Mouse (Mus musculus): ENCODE measurements around the gene Adgrg4. TPM values are rescaled to one million over a fixed set of nuclear protein-coding genes. Genes with fewer than 3 reads are reported as not detected.
A peak's percentile ranks its signal among the peaks of the same experiment; 100 is the strongest.

Gene Adgrg4
- polyA plus RNA-seq (2014; fragmentation: Nextera tagmentation; extraction: Ambion mirVana), result 0.09 TPM in 1 of 2 replicates, not detected in the other

GRCm38 (mm10) chrX:56869863-56870262 is at the start of gene Adgrg4:
Gene Adgrg4 (plus strand): TSS chrX:56870163.
- no peak within 1 kb of the TSS for H3K27ac ChIP-seq (ENCODE audit: low read depth, low read length)
- WGBS, result 83% methylated on average over 2 of the region's 2 CpGs
- H3K36me3 ChIP-seq (ENCODE audit: control insufficient read depth, insufficient read depth, low read length), result no peaks in the 10 kb centered on the region
- no peak within 1 kb of the TSS for H3K9ac ChIP-seq (ENCODE audit: low read depth, low read length)
- H3K4me3 ChIP-seq (ENCODE audit: low read length), result no peak within 1 kb of the TSS
- no peaks in the 10 kb centered on the region for H3K4me1 ChIP-seq (ENCODE audit: control insufficient read depth, insufficient read depth, low read length)
- no peaks in the 10 kb centered on the region for H3K27me3 ChIP-seq (ENCODE audit: control insufficient read depth, insufficient read depth, low read length)
- H3K4me2 ChIP-seq (replicated peaks; ENCODE audit: low read depth, low read length), result no peak within 1 kb of the TSS
- no peaks in the 10 kb centered on the region for H3K9me3 ChIP-seq (ENCODE audit: control insufficient read depth, low read length)
- no peak for ATAC-seq (ENCODE audit: low FRiP score, low TSS enrichment)

DNA sequence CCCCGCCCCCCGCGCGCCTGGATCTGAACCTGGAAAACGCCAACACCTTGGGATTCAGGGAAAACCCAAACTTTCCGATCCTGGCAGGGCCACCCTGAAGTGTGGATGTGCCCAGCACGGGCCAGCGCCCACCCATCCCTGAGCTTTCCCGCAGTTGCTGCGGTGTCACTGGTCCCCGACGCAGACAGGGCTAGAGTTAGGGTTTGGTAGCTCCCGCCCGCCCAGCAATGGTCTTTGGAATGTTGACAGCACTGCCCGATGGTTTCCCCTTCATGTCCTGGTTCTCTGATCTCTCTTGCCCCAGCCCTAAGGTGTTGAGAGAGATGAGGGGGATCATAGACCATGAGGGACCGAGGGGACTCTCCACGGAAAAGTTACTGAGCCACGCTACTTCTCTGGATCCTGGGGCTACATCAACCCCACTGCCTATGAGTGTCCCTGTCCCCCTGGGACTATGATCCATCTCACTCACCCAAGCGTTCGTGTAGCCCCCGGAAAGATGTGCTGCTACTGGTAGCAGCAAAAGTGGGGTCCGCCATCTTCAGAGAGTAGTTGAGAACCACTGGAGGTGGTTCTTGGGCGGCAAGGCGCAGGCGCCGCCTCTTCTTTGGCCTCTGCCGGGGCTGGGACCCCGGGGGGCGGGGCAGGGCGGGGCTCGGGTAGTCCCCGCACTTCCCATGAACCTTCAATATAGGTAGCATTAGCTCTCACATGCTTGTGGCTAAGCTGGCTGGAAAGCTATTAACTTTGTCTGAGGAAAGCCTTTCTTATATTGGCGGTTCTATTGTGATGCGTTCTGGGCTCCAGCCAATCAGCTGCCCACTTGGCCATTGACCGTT is 48.0 kb upstream of the Adgrg4 start, which contains the start of gene Map7d3:
Gene Map7d3, minus strand, starts transcription at position 562 of the 839 bp plus-strand sequence.
- no peaks in the 10 kb centered on the region for H3K27me3 ChIP-seq (ENCODE audit: control insufficient read depth, insufficient read depth, low read length)
- no peaks in the 10 kb centered on the region for H3K4me1 ChIP-seq (ENCODE audit: control insufficient read depth, insufficient read depth, low read length)
- peak; percentile 75 for ATAC-seq (ENCODE audit: low FRiP score, low TSS enrichment)
- H3K4me3 ChIP-seq (ENCODE audit: low read length), result peak within 1 kb of the TSS; percentile 47
- 25% methylated on average over 35 of the region's 35 CpGs for WGBS
- no peaks in the 10 kb centered on the region for H3K9me3 ChIP-seq (ENCODE audit: control insufficient read depth, low read length)
- H3K9ac ChIP-seq (ENCODE audit: low read depth, low read length), result 0 out of 2 replicates have a peak within 1 kb of the TSS, but pooled peaks have one; percentile 28
- H3K27ac ChIP-seq (ENCODE audit: low read depth, low read length), result no peak within 1 kb of the TSS
- no peaks in the 10 kb centered on the region for H3K36me3 ChIP-seq (ENCODE audit: control insufficient read depth, insufficient read depth, low read length)
- peak within 1 kb of the TSS; percentile 68 for H3K4me2 ChIP-seq (replicated peaks; ENCODE audit: low read depth, low read length)

- no peak for ATAC-seq (ENCODE audit: low FRiP score, low TSS enrichment)
- H3K27me3 ChIP-seq (ENCODE audit: control insufficient read depth, insufficient read depth, low read length), result no peaks in the 10 kb centered on the region
- H3K9ac ChIP-seq (ENCODE audit: low read depth, low read length), result no peak overlapping the region
- H3K4me1 ChIP-seq (ENCODE audit: control insufficient read depth, insufficient read depth, low read length), result no peaks in the 10 kb centered on the region
- no peaks in the 10 kb centered on the region for H3K36me3 ChIP-seq (ENCODE audit: control insufficient read depth, insufficient read depth, low read length)
- no peak overlapping the region for H3K4me2 ChIP-seq (replicated peaks; ENCODE audit: low read depth, low read length)
- no peak overlapping the region for H3K27ac ChIP-seq (ENCODE audit: low read depth, low read length)
- no peaks in the 10 kb centered on the region for H3K9me3 ChIP-seq (ENCODE audit: control insufficient read depth, low read length)
- 78% methylated on average over 6 of the region's 6 CpGs for WGBS
- H3K4me3 ChIP-seq (ENCODE audit: low read length), result no peak overlapping the region
These were observed 42.5 kb upstream of the Adgrg4 start for GRCm38 (mm10) chrX:56827492-56827891.

GRCm38 (mm10) chrX:56835842-56836241 is 34.1 kb upstream of the Adgrg4 start:
- no peaks in the 10 kb centered on the region for H3K4me1 ChIP-seq (ENCODE audit: control insufficient read depth, insufficient read depth, low read length)
- H3K4me2 ChIP-seq (replicated peaks; ENCODE audit: low read depth, low read length), result no peak overlapping the region
- H3K9me3 ChIP-seq (ENCODE audit: control insufficient read depth, low read length), result no peaks in the 10 kb centered on the region
- no peaks in the 10 kb centered on the region for H3K36me3 ChIP-seq (ENCODE audit: control insufficient read depth, insufficient read depth, low read length)
- H3K27me3 ChIP-seq (ENCODE audit: control insufficient read depth, insufficient read depth, low read length), result no peaks in the 10 kb centered on the region
- no peak overlapping the region for H3K4me3 ChIP-seq (ENCODE audit: low read length)
- H3K9ac ChIP-seq (ENCODE audit: low read depth, low read length), result no peak overlapping the region
- no peak overlapping the region for H3K27ac ChIP-seq (ENCODE audit: low read depth, low read length)
- 95% methylated on average over 6 of the region's 6 CpGs for WGBS
- no peak for ATAC-seq (ENCODE audit: low FRiP score, low TSS enrichment)

DNA sequence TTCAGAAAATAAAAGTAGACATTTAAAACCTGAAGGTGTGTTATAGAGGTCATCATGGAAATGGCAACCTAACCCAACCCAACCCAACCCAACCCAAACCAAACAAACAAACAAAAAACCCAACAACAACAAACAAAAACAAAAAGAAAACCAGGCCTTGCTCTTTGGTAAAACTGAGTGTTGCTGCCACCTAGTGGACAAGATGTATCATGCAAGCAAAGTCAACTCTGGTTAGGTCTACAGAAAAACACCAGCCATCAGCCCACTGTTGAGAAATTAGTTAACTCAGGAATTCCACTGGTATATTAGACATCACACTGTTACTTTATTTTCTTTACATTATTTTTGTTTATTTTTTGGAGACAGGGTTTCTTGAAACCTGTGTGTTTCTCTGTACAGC is 30.6 kb upstream of the Adgrg4 start:
- no peaks in the 10 kb centered on the region for H3K36me3 ChIP-seq (ENCODE audit: control insufficient read depth, insufficient read depth, low read length)
- H3K9me3 ChIP-seq (ENCODE audit: control insufficient read depth, low read length), result no peaks in the 10 kb centered on the region
- no peak overlapping the region for H3K27ac ChIP-seq (ENCODE audit: low read depth, low read length)
- no peak for ATAC-seq (ENCODE audit: low FRiP score, low TSS enrichment)
- no peak overlapping the region for H3K4me2 ChIP-seq (replicated peaks; ENCODE audit: low read depth, low read length)
- H3K4me1 ChIP-seq (ENCODE audit: control insufficient read depth, insufficient read depth, low read length), result no peaks in the 10 kb centered on the region
- H3K9ac ChIP-seq (ENCODE audit: low read depth, low read length), result no peak overlapping the region
- no peak overlapping the region for H3K4me3 ChIP-seq (ENCODE audit: low read length)
- no peaks in the 10 kb centered on the region for H3K27me3 ChIP-seq (ENCODE audit: control insufficient read depth, insufficient read depth, low read length)

- H3K4me1 ChIP-seq (ENCODE audit: control insufficient read depth, insufficient read depth, low read length), result no peaks in the 10 kb centered on the region
- H3K4me3 ChIP-seq (ENCODE audit: low read length), result no peak overlapping the region
- H3K36me3 ChIP-seq (ENCODE audit: control insufficient read depth, insufficient read depth, low read length), result no peaks in the 10 kb centered on the region
- no peak overlapping the region for H3K9ac ChIP-seq (ENCODE audit: low read depth, low read length)
- no peak overlapping the region for H3K4me2 ChIP-seq (replicated peaks; ENCODE audit: low read depth, low read length)
- no peak overlapping the region for H3K27ac ChIP-seq (ENCODE audit: low read depth, low read length)
- ATAC-seq (ENCODE audit: low FRiP score, low TSS enrichment), result no peak
- H3K9me3 ChIP-seq (ENCODE audit: control insufficient read depth, low read length), result no peaks in the 10 kb centered on the region
- no peaks in the 10 kb centered on the region for H3K27me3 ChIP-seq (ENCODE audit: control insufficient read depth, insufficient read depth, low read length)
- WGBS, result 62% methylated on average over 5 of the region's 5 CpGs
These were observed 28.7 kb upstream of the Adgrg4 start for GRCm38 (mm10) chrX:56841255-56841654.

DNA sequence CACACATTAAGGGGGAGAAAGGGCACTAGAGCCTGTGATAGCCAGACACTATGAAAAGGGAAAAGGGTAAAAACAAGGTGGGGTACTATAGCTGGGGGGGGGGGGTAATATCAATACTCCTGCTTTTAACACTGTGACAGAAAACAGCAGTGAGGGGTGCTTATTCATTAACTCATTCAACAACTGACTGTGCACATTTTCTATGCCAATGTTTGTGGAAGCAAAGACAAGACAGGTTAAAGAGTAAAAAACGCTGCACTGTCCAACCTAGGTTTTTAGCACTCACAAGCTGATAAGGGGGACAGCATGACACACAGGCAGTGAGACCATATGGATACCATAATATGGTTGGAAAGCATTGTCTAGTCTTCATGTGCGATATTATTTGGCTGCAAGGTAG is 142.9 kb downstream of the Adgrg4 start:
- no peak for ATAC-seq (ENCODE audit: low FRiP score, low TSS enrichment)
- Histone ChIP-seq H3K27me3 (ENCODE audit: control insufficient read depth, insufficient read depth, low read length) (no peaks in the 10 kb centered on the region), H3K4me1 (ENCODE audit: control insufficient read depth, insufficient read depth, low read length) (no peaks in the 10 kb centered on the region), H3K9me3 (ENCODE audit: control insufficient read depth, low read length) (no peaks in the 10 kb centered on the region), H3K9ac (ENCODE audit: low read depth, low read length) (no peak overlapping the region), H3K4me2 (replicated peaks; ENCODE audit: low read depth, low read length) (no peak overlapping the region), H3K27ac (ENCODE audit: low read depth, low read length) (no peak overlapping the region), H3K36me3 (ENCODE audit: control insufficient read depth, insufficient read depth, low read length) (no peaks in the 10 kb centered on the region), H3K4me3 (ENCODE audit: low read length) (no peak overlapping the region)
- WGBS, result 71% methylated on average over 2 of the region's 2 CpGs

DNA sequence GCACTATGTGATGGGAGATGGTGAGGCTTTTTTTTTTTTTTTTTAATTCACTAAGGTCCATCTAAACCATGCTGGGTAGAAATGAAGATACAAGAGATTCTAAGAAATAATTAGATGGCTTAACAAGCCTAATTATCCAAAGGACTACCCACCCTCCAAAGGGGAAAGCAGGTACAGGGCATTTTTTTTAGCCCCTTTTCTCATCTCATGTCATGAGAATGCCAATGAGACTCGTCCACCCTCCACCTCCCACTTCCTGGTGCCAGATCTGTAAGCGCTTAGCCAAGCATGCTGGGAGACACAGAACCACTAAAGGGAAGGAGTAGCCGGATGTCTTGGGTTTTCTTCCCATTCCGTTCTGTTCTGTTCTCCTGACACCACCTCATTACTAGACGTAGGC is 172.8 kb downstream of the Adgrg4 start, which contains the start of gene Brs3:
Gene Brs3, plus strand, starts transcription at position 301 of the 400 bp plus-strand sequence.
- no peaks in the 10 kb centered on the region for H3K4me1 ChIP-seq (ENCODE audit: control insufficient read depth, insufficient read depth, low read length)
- no peak for ATAC-seq (ENCODE audit: low FRiP score, low TSS enrichment)

GRCm38 (mm10) chrX:57043869-57044268 is 173.9 kb downstream of the Adgrg4 start:
- no peak for ATAC-seq (ENCODE audit: low FRiP score, low TSS enrichment)
- H3K4me3 ChIP-seq (ENCODE audit: low read length), result no peak overlapping the region
- H3K9me3 ChIP-seq (ENCODE audit: control insufficient read depth, low read length), result no peaks in the 10 kb centered on the region
- H3K36me3 ChIP-seq (ENCODE audit: control insufficient read depth, insufficient read depth, low read length), result no peaks in the 10 kb centered on the region
- no peaks in the 10 kb centered on the region for H3K27me3 ChIP-seq (ENCODE audit: control insufficient read depth, insufficient read depth, low read length)
- H3K4me2 ChIP-seq (replicated peaks; ENCODE audit: low read depth, low read length), result no peak overlapping the region
- no peaks in the 10 kb centered on the region for H3K4me1 ChIP-seq (ENCODE audit: control insufficient read depth, insufficient read depth, low read length)
- no peak overlapping the region for H3K27ac ChIP-seq (ENCODE audit: low read depth, low read length)
- no peak overlapping the region for H3K9ac ChIP-seq (ENCODE audit: low read depth, low read length)
- WGBS, result 86% methylated on average over 6 of the region's 6 CpGs

More for the DNA sequence above, 172.8 kb downstream of the Adgrg4 start, which contains the start of gene Brs3:
- H3K36me3 ChIP-seq (ENCODE audit: control insufficient read depth, insufficient read depth, low read length), result no peaks in the 10 kb centered on the region
- H3K9me3 ChIP-seq (ENCODE audit: control insufficient read depth, low read length), result no peaks in the 10 kb centered on the region
- H3K27me3 ChIP-seq (ENCODE audit: control insufficient read depth, insufficient read depth, low read length), result no peaks in the 10 kb centered on the region
- no peak within 1 kb of the TSS for H3K4me2 ChIP-seq (replicated peaks; ENCODE audit: low read depth, low read length)
- no peak within 1 kb of the TSS for H3K4me3 ChIP-seq (ENCODE audit: low read length)
- H3K27ac ChIP-seq (ENCODE audit: low read depth, low read length), result no peak within 1 kb of the TSS
- H3K9ac ChIP-seq (ENCODE audit: low read depth, low read length), result no peak within 1 kb of the TSS
- 77% methylated on average over 5 of the region's 5 CpGs for WGBS
